Mouse (Mus musculus): Measurements from ENCODE around the gene Itpk1. TPM values are rescaled to one million over a fixed set of nuclear protein-coding genes. Genes with fewer than 3 reads are reported as not detected.

Gene Itpk1
- 32.3 and 34.0 TPM in 2 replicates for polyA plus RNA-seq (2012; rRNA removed)

DNA sequence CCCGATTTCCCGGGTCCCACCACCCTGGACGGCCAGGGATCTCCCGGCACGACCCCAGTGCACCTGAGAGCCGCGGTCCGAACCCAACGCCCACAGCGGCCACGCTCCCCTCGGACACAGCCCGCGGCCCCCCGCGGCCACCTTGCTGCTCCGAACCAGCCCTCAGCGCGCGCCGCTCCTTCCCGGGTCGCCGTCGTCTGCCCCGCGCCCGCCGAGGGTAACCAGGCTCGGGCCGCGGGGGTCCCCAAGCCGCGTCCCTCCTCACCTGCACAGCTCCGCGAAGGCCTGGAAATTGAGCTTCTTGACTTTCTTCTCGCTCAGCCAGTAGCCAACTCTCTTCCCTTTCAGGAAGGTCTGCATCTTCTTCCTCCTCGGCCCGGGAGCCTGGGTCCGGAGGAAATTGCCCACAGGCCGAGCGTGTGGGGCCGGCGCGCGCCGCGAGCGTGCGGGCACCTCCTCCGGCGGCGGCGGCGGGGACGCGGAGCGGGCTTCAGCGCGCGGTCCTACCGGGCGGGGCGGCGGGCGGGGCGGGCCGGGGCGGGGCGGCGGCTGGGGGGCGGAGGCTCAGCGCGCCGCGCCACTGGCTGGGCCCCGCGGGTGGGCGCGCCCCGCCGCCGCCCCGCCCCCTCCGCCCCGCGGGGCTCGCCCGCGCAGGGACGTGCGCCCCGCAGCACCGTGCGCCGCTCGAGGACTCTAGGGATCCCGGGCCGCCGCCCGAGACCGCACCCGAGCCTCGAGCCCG, at the start of gene Itpk1:
Gene Itpk1 (minus strand): TSS at position 474 of the 742 bp plus-strand sequence.
- TF ChIP-seq POLR2A (IDR thresholded peaks at IDR 0.05; ENCODE audit: borderline replicate concordance, extremely low read depth, insufficient read depth, insufficient read length, poor library complexity, severe bottlenecking): peak; percentile 48
- no peak for TF ChIP-seq CTCF (IDR thresholded peaks at IDR 0.05; ENCODE audit: borderline replicate concordance, extremely low read depth, insufficient read depth, insufficient read length)
- DNase-seq (ENCODE audit: low read depth): peak; percentile 76

DNA sequence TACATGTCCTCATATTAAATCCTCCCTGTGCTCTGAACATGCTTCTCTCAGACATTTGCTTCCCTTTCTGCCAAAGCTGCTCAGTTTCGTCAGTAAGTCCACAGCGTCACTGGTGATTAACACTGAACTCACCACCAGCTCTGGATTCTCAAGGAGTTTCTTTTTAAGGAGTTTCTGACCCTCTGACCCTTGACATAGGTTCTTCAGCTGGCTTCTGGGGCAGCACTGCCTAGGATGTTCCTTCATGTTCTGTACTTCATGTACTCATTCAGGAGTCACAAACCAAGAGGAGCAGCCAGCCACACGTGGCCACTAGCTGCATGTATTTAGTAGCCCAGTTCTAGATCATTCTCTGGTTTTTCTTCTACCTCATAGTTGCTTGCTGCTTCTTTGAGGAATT, 43.5 kb upstream of the Itpk1 start:
- TF ChIP-seq POLR2A (IDR thresholded peaks at IDR 0.05; ENCODE audit: borderline replicate concordance, extremely low read depth, insufficient read depth, insufficient read length, poor library complexity, severe bottlenecking) (no peak), CTCF (IDR thresholded peaks at IDR 0.05; ENCODE audit: borderline replicate concordance, extremely low read depth, insufficient read depth, insufficient read length) (no peak)

DNA sequence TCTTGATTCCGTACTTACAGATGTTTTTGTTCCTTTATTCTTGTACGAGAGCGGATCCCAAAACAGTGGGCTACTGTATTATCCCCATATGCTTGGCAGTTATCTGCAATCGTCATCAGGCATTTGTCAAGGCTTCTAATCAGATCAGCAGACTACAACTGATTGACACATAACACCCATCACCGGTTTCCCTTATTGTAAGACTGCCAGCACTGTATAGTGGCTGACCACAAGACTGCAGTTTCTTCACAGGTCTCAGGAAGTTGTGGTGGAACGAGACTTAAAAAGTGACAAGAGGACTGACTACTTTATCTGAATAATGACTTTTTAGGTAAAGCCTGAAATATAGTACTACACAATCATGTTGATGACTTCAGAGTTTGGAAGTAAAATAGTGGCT, 40.1 kb upstream of the Itpk1 start:
- no peak for TF ChIP-seq POLR2A (IDR thresholded peaks at IDR 0.05; ENCODE audit: borderline replicate concordance, extremely low read depth, insufficient read depth, insufficient read length, poor library complexity, severe bottlenecking)
- no peak for DNase-seq (ENCODE audit: low read depth)

More for the DNA sequence above, 43.5 kb upstream of the Itpk1 start:
- DNase-seq (ENCODE audit: low read depth): no peak

DNA sequence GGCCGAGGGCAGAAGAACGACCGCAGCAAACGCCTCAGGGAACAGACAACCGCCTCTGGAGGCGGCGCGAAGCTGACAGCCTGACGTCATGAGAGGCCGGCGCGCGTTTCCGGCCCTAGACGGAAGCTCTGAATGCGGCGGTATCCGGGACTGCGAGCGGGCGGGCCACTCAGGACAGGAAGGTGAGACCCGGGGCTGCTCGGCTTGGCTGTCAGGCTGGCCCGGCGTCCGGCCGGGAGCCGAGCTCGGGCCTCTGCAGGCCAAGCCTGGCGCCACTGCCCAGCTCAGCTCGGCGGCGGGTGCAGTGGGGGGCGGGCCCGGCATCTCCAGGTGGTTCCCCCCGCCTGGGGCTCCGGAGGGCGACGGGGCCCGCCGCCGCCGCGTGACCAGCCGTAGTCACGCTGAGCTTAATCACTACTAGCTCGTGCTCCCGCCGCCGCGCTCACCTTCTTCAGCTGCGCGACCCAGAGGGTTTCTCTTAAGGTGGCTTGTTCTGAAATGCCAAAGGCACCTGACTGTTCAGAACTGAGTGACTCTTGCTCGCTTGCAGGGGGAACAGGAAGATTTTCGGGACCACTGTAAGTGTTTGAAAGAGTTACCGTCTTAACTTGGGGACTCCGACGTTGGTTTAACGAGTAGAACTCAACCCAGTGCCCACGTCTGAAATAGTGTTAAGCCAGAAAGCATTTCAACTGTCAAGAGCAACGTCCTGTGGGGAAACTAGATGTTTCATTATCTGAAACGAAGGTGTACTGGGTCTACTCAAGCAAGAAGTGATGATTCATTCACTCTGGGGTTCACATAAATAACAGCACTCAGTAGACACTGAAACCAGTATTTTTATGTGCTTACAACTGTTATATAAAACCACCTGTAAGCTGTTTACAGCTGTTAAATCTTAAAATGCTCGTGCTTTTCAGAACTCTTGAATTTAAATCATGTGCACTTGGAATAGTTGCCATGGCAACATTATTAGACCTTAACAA, 39.2 kb upstream of the Itpk1 start, which contains the start of the genes Moap1 and Tmem251:
Gene Moap1 (minus strand): TSS at position 73 of the 986 bp plus-strand sequence.
Gene Tmem251 (plus strand): TSS at position 174 of the 986 bp plus-strand sequence.
- peak; percentile 96 for DNase-seq (ENCODE audit: low read depth)
- no peak for TF ChIP-seq CTCF (IDR thresholded peaks at IDR 0.05; ENCODE audit: borderline replicate concordance, extremely low read depth, insufficient read depth, insufficient read length)
- TF ChIP-seq POLR2A (IDR thresholded peaks at IDR 0.05; ENCODE audit: borderline replicate concordance, extremely low read depth, insufficient read depth, insufficient read length, poor library complexity, severe bottlenecking): peak; percentile 57

DNA sequence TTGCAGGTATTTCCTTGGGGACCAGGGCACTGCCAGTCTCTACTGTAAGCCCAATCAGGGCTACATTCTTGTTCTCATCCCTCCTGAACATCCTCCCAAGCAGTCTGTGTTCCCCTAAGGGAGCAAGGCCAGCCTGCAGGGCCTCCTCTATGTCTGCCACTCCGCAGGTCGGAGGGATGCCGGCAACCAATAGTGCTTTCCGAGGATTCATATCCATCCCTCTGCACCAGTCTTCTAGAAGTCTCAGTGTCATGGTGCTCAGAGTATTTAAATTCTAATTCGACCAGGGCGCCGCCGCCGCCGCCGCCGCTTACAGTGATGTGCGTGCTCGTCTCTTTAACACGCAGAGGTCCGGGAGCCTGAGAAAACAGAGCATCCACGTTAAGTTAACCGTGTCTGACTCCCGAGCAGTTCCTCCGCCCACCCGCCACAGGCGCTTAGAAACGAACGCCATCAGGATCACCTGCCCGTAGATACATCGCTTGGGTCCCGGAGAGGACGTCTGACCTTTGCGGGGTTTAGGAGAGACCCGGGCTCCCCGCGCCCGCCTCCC, 38.4 kb upstream of the Itpk1 start:
- DNase-seq (ENCODE audit: low read depth): no peak
- TF ChIP-seq CTCF (IDR thresholded peaks at IDR 0.05; ENCODE audit: borderline replicate concordance, extremely low read depth, insufficient read depth, insufficient read length): no peak
- no peak for TF ChIP-seq POLR2A (IDR thresholded peaks at IDR 0.05; ENCODE audit: borderline replicate concordance, extremely low read depth, insufficient read depth, insufficient read length, poor library complexity, severe bottlenecking)

DNA sequence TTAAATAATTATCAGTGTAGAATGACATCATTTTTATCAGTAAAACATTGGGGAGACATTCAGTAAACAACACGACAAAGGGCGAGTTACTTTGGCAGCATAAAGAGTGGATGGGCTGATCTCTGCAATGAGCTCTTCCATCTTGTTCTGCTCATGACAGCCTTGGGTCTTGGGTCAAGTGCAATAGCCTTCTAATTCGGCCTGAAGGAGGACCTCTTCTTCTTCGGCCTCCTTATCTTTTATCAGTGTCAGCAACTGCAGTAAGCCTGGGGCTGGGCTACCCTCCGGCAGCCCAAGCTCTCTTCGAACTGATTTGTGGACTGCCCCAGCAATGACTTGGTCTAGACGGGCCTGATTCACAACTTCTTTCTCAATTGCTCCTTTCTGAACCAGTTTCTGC, 37.3 kb upstream of the Itpk1 start:
- DNase-seq (ENCODE audit: low read depth): no peak
- TF ChIP-seq CTCF (IDR thresholded peaks at IDR 0.05; ENCODE audit: borderline replicate concordance, extremely low read depth, insufficient read depth, insufficient read length) (no peak), POLR2A (IDR thresholded peaks at IDR 0.05; ENCODE audit: borderline replicate concordance, extremely low read depth, insufficient read depth, insufficient read length, poor library complexity, severe bottlenecking) (no peak)

DNA sequence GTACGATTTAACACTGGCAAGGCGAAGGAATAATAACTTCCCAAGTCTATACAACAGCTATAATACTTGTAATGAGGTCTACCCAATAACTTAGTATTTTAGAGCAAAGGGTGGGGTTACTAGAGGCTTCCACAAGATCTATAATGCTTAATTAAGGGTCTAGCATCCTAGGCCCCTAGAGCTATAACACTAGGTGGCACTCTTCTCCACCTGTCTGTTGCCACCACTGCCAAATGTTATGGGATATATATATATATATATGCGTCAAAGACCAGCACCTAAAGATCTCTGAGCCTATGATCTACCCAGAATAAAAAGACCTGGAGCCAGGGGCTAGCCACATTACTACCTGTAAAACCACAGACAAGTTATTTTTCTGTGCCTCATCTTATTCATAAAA, 35.6 kb upstream of the Itpk1 start:
- DNase-seq (ENCODE audit: low read depth): peak; percentile 33

DNA sequence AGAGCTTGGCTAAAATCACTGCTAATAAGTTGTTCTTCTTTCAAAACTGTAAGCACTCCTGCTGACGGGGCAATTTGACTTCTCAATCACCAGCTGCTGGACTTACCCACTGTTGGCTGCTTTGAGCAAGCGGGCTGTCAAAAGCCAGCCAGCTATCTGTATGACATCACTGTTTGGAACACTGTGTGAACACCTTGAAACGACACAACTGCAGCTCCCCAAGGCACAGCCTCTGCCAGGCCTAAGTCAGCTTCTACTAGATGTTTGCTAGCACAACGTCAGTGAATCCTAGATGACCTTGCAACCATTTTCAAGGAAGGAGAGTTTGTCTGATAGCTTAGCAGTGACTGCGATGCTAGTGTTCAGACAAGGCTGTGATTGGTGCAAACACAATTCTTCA, 34.4 kb upstream of the Itpk1 start:
- DNase-seq (ENCODE audit: low read depth): no peak
- TF ChIP-seq POLR2A (IDR thresholded peaks at IDR 0.05; ENCODE audit: borderline replicate concordance, extremely low read depth, insufficient read depth, insufficient read length, poor library complexity, severe bottlenecking) (no peak), CTCF (IDR thresholded peaks at IDR 0.05; ENCODE audit: borderline replicate concordance, extremely low read depth, insufficient read depth, insufficient read length) (no peak)

More for the DNA sequence above, 35.6 kb upstream of the Itpk1 start:
- peak; percentile 51; the same call in 1 of the 2 replicates for TF ChIP-seq CTCF (IDR thresholded peaks at IDR 0.05; ENCODE audit: borderline replicate concordance, extremely low read depth, insufficient read depth, insufficient read length)
- no peak for TF ChIP-seq POLR2A (IDR thresholded peaks at IDR 0.05; ENCODE audit: borderline replicate concordance, extremely low read depth, insufficient read depth, insufficient read length, poor library complexity, severe bottlenecking)

DNA sequence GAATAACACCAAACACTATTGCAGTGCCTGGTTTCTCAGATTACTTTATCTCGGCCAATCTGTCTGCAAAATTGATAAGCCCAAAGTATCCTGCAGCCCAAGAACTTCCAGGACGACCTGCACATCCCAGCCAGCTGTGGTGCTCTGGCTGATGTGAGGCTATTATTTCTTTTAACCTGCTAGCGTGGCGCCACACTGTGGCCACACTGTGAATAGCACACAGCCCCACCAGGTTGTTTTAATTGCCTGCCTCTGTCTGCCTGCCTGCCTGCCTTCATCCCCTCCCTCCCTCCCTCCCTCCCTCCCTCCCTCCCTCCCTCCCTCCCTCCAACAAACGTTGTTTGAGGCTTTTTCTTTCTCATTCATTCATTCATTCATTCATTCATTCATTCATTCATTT, 28.7 kb upstream of the Itpk1 start:
- peak; percentile 51 for DNase-seq (ENCODE audit: low read depth)
- peak; percentile 71 for TF ChIP-seq CTCF (IDR thresholded peaks at IDR 0.05; ENCODE audit: borderline replicate concordance, extremely low read depth, insufficient read depth, insufficient read length)
- no peak for TF ChIP-seq POLR2A (IDR thresholded peaks at IDR 0.05; ENCODE audit: borderline replicate concordance, extremely low read depth, insufficient read depth, insufficient read length, poor library complexity, severe bottlenecking)

DNA sequence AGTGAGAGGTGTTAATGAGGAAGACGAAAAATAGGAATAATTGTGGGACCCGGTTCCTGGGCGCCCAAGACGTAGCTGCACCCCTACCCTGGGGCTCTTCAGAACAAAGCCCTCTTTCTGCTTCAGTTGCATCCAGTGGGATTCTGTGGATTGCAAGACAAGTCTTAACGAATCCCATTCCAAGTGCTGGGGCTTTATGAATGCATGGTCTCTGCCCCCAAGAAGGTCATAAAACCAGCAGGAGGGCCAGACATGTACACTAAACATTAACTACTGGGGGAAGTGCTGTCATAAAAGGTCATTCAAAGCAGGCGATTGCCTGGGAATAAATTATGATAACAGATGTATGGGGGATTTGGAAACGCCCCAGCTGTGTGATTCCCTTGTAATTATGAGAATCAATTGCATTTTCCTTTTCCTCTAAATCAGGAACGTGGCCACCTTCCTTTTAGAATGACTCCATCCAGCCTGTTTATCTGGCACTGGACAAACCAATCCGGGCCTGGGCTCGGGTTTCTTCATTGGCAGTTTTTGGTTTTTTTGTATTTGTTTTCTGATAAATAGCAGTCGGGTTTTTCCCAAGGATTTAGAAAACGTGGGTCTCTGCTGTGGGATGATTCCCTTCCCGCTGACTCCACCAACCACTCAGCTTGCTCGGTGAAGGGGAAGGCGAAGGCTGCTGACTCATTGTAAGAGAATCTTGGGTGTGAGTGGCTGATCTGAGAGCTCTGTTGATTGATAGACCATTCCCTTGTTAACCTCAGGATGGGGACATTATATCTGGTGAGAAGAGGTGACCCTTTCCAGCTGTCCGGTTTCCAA, 26.3 kb upstream of the Itpk1 start:
- peak; percentile 64 for DNase-seq (ENCODE audit: low read depth)
- TF ChIP-seq POLR2A (IDR thresholded peaks at IDR 0.05; ENCODE audit: borderline replicate concordance, extremely low read depth, insufficient read depth, insufficient read length, poor library complexity, severe bottlenecking) (no peak), CTCF (IDR thresholded peaks at IDR 0.05; ENCODE audit: borderline replicate concordance, extremely low read depth, insufficient read depth, insufficient read length) (no peak)
